Mouse (Mus musculus): ENCODE results near the gene Commd9. TPM values are rescaled to one million over a fixed set of nuclear protein-coding genes. Genes with fewer than 3 reads are reported as not detected.

The Commd9 gene
- polyA plus RNA-seq, 1 experiment from 2014 or later, result 83.3 TPM

DNA sequence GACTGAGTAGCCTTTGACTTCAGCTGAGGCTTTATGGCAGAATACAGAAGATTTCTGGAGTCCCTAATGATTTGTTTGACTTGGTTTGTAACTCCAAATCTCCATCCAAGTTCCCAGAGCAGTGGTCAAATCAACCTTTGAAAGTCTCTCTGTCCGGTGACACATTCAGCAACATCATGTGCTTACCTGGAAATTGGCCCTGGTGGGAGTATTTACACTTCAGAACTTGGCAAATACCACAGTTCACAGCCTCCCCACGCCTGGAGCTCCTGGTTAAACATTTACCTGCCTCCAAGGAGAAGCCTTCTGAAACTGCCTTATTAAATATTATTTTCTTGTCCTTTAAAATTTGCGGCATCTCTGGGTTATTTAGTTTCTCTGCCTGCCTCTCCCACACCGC lies 37.1 kb downstream of the Commd9 start:
- no peak overlapping the region for H3K9ac ChIP-seq (ENCODE audit: low read depth, low read length)
- no peak overlapping the region for H3K27ac ChIP-seq (ENCODE audit: low read depth, low read length)
- TF ChIP-seq CTCF (IDR thresholded peaks at IDR 0.05; ENCODE audit: low read depth), result no peak
- no peaks in the 10 kb centered on the region for H3K4me1 ChIP-seq (replicated peaks; ENCODE audit: control insufficient read depth, insufficient read depth, low read length)
- peak overlapping the region; percentile 33 for H3K4me2 ChIP-seq (replicated peaks; ENCODE audit: low read depth)
- no peaks in the 10 kb centered on the region for H3K36me3 ChIP-seq (ENCODE audit: control insufficient read depth, insufficient read depth)
- H3K9me3 ChIP-seq (ENCODE audit: control insufficient read depth), result no peaks in the 10 kb centered on the region
- 38% methylated on average over 4 of the region's 4 CpGs for WGBS
- ATAC-seq, result no peak
- no peaks in the 10 kb centered on the region for H3K27me3 ChIP-seq (replicated peaks; ENCODE audit: control insufficient read depth, insufficient read depth, low read length)
- H3K4me3 ChIP-seq (ENCODE audit: low read depth, low read length), result no peak overlapping the region

DNA sequence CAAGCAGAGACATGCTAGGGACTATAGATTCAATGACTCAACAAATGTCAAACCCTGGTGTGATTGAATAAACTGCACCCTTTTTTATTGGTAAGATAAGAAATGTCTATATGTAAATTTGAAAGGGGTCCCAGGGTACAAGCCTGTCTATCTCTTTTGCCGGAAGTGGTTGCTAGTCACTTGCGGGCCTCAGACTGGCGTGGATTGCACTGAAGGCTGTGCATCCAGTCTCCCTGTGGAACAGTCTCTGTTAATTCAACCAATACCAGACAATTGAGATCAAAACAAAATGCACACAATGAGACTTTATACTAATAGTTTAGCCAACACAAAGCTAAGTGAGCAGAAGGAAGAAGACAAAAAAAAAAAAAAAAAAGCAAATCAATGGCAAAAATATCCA lies 39.1 kb downstream of the Commd9 start:
- Histone ChIP-seq H3K4me2 (replicated peaks; ENCODE audit: low read depth) (no peak overlapping the region), H3K4me3 (ENCODE audit: low read depth, low read length) (no peak overlapping the region), H3K9me3 (ENCODE audit: control insufficient read depth) (no peaks in the 10 kb centered on the region), H3K4me1 (replicated peaks; ENCODE audit: control insufficient read depth, insufficient read depth, low read length) (no peaks in the 10 kb centered on the region), H3K27me3 (replicated peaks; ENCODE audit: control insufficient read depth, insufficient read depth, low read length) (no peaks in the 10 kb centered on the region), H3K9ac (ENCODE audit: low read depth, low read length) (no peak overlapping the region), H3K36me3 (ENCODE audit: control insufficient read depth, insufficient read depth) (no peaks in the 10 kb centered on the region), H3K27ac (ENCODE audit: low read depth, low read length) (no peak overlapping the region)
- no peak for TF ChIP-seq CTCF (IDR thresholded peaks at IDR 0.05; ENCODE audit: low read depth)
- no peak for ATAC-seq
- WGBS, result 73% methylated on average over 3 of the region's 3 CpGs

DNA sequence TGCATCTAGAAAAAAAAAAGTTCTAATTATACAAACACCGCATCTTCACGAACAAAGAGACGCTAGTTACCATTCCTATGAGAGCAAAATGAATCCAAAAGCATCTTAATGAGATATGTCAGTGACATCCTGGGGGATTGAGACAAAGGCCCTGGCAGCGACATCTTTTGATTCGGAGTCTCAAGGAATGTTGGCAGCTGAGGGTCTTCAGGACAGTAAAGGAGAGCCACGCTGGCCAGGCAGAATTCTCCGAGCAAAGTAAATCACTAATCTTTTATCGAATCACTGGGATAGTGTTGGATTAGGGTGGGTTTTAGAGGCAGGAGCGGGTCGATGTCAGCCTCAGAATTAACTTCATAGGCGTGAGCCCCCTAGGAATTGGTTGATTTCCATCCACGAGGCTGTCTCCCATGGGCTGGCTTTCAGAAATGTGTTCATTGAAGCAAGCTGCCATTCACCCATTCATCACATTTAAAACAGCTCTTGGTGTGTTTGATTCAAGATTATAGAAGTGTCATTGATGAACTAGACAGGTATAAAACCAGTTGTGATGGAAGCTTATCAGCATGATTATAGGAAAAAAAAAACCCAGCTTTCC lies 39.6 kb downstream of the Commd9 start:
- Histone ChIP-seq H3K9ac (ENCODE audit: low read depth, low read length) (no peak overlapping the region), H3K4me3 (ENCODE audit: low read depth, low read length) (no peak overlapping the region), H3K4me2 (replicated peaks; ENCODE audit: low read depth) (no peak overlapping the region), H3K27me3 (replicated peaks; ENCODE audit: control insufficient read depth, insufficient read depth, low read length) (no peaks in the 10 kb centered on the region), H3K9me3 (ENCODE audit: control insufficient read depth) (no peaks in the 10 kb centered on the region), H3K36me3 (ENCODE audit: control insufficient read depth, insufficient read depth) (no peaks in the 10 kb centered on the region), H3K27ac (ENCODE audit: low read depth, low read length) (no peak overlapping the region), H3K4me1 (replicated peaks; ENCODE audit: control insufficient read depth, insufficient read depth, low read length) (no peaks in the 10 kb centered on the region)
- WGBS, result 87% methylated on average over 12 of the region's 12 CpGs
- no peak for TF ChIP-seq CTCF (IDR thresholded peaks at IDR 0.05; ENCODE audit: low read depth)
- no peak for ATAC-seq

DNA sequence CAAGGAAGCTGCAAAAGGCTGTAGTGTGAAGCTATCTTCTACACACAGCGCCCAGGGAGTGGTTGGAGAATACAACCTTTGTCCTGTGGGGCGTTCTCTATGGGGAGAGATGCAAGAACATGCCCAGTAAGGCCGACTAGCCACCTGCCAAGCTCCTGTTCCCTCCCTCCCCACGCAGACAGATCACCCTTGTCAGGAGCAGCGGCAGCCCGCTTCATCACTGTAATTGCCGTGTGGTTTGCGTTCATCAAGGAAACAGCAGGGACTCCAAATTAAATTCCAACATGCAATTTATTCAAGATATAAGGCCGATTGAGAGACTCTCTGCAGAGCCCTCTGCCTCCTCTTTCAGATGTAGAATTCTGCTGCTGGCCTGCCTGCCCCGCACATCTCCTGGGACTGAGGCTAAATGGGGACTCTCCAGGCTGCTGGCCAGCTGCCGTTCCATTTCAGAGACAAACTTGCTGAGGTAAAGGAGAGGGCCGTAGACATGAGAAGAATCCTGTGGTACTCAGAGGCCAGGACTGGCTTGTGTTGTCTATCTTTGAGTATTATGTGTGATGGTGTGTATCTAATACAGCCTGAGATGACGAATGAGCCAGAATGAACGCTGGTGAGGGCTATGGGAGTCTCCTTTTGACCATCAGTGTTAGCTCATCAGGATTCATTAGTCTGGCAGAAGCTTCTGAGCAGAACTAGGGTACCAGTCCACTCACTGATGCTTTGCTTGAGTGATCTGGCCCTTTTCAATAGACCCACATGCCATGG lies 46.3 kb downstream of the Commd9 start:
- H3K4me1 ChIP-seq (replicated peaks; ENCODE audit: control insufficient read depth, insufficient read depth, low read length), result peaks cover 6% of the 10 kb centered on the region; the same call in 1 of the 2 replicates
- 0 out of 2 replicates have a peak overlapping the region, but pooled peaks have one; percentile 21 for H3K4me2 ChIP-seq (replicated peaks; ENCODE audit: low read depth)
- no peaks in the 10 kb centered on the region for H3K9me3 ChIP-seq (ENCODE audit: control insufficient read depth)
- no peak for TF ChIP-seq CTCF (IDR thresholded peaks at IDR 0.05; ENCODE audit: low read depth)
- no peak overlapping the region for H3K4me3 ChIP-seq (ENCODE audit: low read depth, low read length)
- peak; percentile 93 for ATAC-seq
- WGBS, result 57% methylated on average over 14 of the region's 14 CpGs
- H3K9ac ChIP-seq (ENCODE audit: low read depth, low read length), result no peak overlapping the region
- no peaks in the 10 kb centered on the region for H3K27me3 ChIP-seq (replicated peaks; ENCODE audit: control insufficient read depth, insufficient read depth, low read length)
- no peak overlapping the region for H3K27ac ChIP-seq (ENCODE audit: low read depth, low read length)
- no peaks in the 10 kb centered on the region for H3K36me3 ChIP-seq (ENCODE audit: control insufficient read depth, insufficient read depth)

DNA sequence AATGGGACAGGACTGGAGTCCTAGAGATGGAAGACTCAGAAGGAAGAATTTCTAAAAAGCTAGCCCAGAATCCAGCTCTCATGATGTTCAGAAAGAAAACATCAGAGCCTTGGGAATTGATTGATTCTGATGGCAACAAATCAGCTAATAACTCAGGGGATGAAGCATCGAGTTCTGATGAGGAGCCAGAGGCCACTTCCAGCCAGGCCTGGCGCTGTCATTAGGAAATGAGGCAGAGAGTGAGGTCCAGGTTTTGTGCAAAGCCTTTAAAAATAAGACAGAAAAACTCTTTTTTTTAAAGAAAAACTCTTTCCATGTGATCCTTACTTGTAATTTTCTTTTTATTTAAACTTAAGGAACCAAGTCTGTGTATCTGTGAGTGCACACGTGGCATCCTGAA lies 47.3 kb downstream of the Commd9 start:
- WGBS, result 85% methylated on average over 3 of the region's 3 CpGs
- no peaks in the 10 kb centered on the region for H3K36me3 ChIP-seq (ENCODE audit: control insufficient read depth, insufficient read depth)
- no peak overlapping the region for H3K9ac ChIP-seq (ENCODE audit: low read depth, low read length)
- no peak overlapping the region for H3K4me3 ChIP-seq (ENCODE audit: low read depth, low read length)
- ATAC-seq, result no peak
- H3K27me3 ChIP-seq (replicated peaks; ENCODE audit: control insufficient read depth, insufficient read depth, low read length), result no peaks in the 10 kb centered on the region
- H3K9me3 ChIP-seq (ENCODE audit: control insufficient read depth), result no peaks in the 10 kb centered on the region
- TF ChIP-seq CTCF (IDR thresholded peaks at IDR 0.05; ENCODE audit: low read depth), result no peak
- H3K4me1 ChIP-seq (replicated peaks; ENCODE audit: control insufficient read depth, insufficient read depth, low read length), result peaks cover 6% of the 10 kb centered on the region; the same call in 1 of the 2 replicates
- no peak overlapping the region for H3K4me2 ChIP-seq (replicated peaks; ENCODE audit: low read depth)
- H3K27ac ChIP-seq (ENCODE audit: low read depth, low read length), result no peak overlapping the region

DNA sequence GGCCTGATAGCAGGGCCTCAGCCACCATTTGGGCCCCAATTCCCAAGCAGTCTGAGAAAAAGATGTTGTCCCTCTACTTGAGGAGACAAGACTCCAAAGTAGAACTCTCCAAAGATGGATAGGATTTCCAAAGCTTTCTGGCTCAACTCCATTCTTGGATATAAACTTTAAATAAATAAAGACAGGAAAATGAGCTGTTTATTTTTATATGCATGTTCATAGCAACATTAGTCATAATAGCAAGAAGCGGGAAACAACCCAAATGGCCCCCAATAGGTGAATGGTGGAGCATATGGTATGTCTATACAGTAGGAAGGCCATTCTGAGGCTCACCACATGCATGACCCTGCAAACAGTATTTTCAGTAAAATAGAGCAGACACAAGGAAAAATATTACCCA lies 49.0 kb downstream of the Commd9 start:
- no peak overlapping the region for H3K4me2 ChIP-seq (replicated peaks; ENCODE audit: low read depth)
- H3K4me1 ChIP-seq (replicated peaks; ENCODE audit: control insufficient read depth, insufficient read depth, low read length), result peaks cover 6% of the 10 kb centered on the region; the same call in 1 of the 2 replicates
- no peaks in the 10 kb centered on the region for H3K9me3 ChIP-seq (ENCODE audit: control insufficient read depth)
- 88% methylated on average over 1 of the region's 1 CpGs for WGBS
- H3K27ac ChIP-seq (ENCODE audit: low read depth, low read length), result no peak overlapping the region
- no peak overlapping the region for H3K4me3 ChIP-seq (ENCODE audit: low read depth, low read length)
- no peaks in the 10 kb centered on the region for H3K27me3 ChIP-seq (replicated peaks; ENCODE audit: control insufficient read depth, insufficient read depth, low read length)
- ATAC-seq, result no peak
- no peak overlapping the region for H3K9ac ChIP-seq (ENCODE audit: low read depth, low read length)
- TF ChIP-seq CTCF (IDR thresholded peaks at IDR 0.05; ENCODE audit: low read depth), result no peak
- no peaks in the 10 kb centered on the region for H3K36me3 ChIP-seq (ENCODE audit: control insufficient read depth, insufficient read depth)
